Mouse (Mus musculus) cerebellum, postnatal 10 days (tissue): ENCODE results near the gene Usp46.

ENCODE experiments used
- DNase-seq, 2 experiments: peaks; one replicate each; pipeline ENCODE4 v3.0.0; 2021; ENCODE audit warnings: mixed read lengths in 2 of 2

The Usp46 gene

GRCm38 (mm10) chr5:74068714-74069321 is 587 bp upstream of the Usp46 start:
- DNase-seq, result peak in 1 of 2 experiments; percentile 75

- DNase-seq, result peak; percentile 38 to 42
These were observed 885 bp downstream of the Usp46 start for GRCm38 (mm10) chr5:74067346-74067745.

- peak; percentile 63 to 65 for DNase-seq
These were observed 1.7 kb downstream of the Usp46 start for GRCm38 (mm10) chr5:74066416-74067115.

GRCm38 (mm10) chr5:74065565-74066275 is 2.5 kb downstream of the Usp46 start:
- DNase-seq, result peak in 1 of 2 experiments; percentile 33

- DNase-seq, result no peak
These were observed 3.4 kb downstream of the Usp46 start for GRCm38 (mm10) chr5:74064844-74065243.

GRCm38 (mm10) chr5:74063226-74063747 is 4.9 kb downstream of the Usp46 start:
- DNase-seq, result no peak

- DNase-seq, result no peak
These were observed 6.0 kb downstream of the Usp46 start for GRCm38 (mm10) chr5:74062266-74062665.

GRCm38 (mm10) chr5:74061408-74062047 is 6.7 kb downstream of the Usp46 start:
- peak; percentile 91 to 92 for DNase-seq

- DNase-seq, result peak in 1 of 2 experiments; percentile 64
These were observed 15.9 kb downstream of the Usp46 start for GRCm38 (mm10) chr5:74052171-74052909.

GRCm38 (mm10) chr5:74051394-74052170 is 16.6 kb downstream of the Usp46 start:
- DNase-seq, result peak; percentile 77 to 80

- no peak for DNase-seq
These were observed 17.3 kb downstream of the Usp46 start for GRCm38 (mm10) chr5:74050903-74051302.

GRCm38 (mm10) chr5:74048846-74049495 is 19.3 kb downstream of the Usp46 start:
- peak; percentile 56 to 65 for DNase-seq

- DNase-seq, result no peak
These were observed 23.6 kb downstream of the Usp46 start for GRCm38 (mm10) chr5:74044591-74044990.

- no peak for DNase-seq
These were observed 25.4 kb downstream of the Usp46 start for GRCm38 (mm10) chr5:74042796-74043340.

GRCm38 (mm10) chr5:74040541-74040940 is 27.7 kb downstream of the Usp46 start:
- no peak for DNase-seq

- DNase-seq, result no peak
These were observed 32.8 kb downstream of the Usp46 start for GRCm38 (mm10) chr5:74035454-74035853.

GRCm38 (mm10) chr5:74034177-74034576 is 34.1 kb downstream of the Usp46 start:
- no peak for DNase-seq

GRCm38 (mm10) chr5:74029787-74030186 is 38.4 kb downstream of the Usp46 start:
- DNase-seq, result no peak

- no peak for DNase-seq
These were observed 39.3 kb downstream of the Usp46 start for GRCm38 (mm10) chr5:74028691-74029479.

- DNase-seq, result no peak
These were observed 40.0 kb downstream of the Usp46 start for GRCm38 (mm10) chr5:74028221-74028620.
